Mouse (Mus musculus) neural tube, embryonic 14.5 days (tissue): ENCODE results near the gene Pdxp. TPM values are rescaled to one million over a fixed set of nuclear protein-coding genes. Genes with fewer than 3 reads are reported as not detected.
"Not testable (repeated sequence)": the region's sequence is repeated elsewhere in the genome, so short reads cannot be mapped to it uniquely, and the experiment has no call there.

Experiments used
- ATAC-seq: fragments of 200-750 bp; cut with Nextera tagmentation; 2 replicates; pipeline ENCODE4 v1.8.0; 2017; ENCODE audit warnings: low read depth, mild to moderate bottlenecking, moderate TSS enrichment, moderate library complexity
- H3K27ac ChIP-seq: fragments of 300-500 bp; sonication (generic); 2 replicates; pipeline ENCODE4 v1.5.1; 2014; ENCODE audit warnings: low read depth, mild to moderate bottlenecking, control low read depth, low read length, moderate library complexity, mixed read lengths
- H3K27me3 ChIP-seq: fragments of 300-500 bp; sonication (generic); 2 replicates; pipeline ENCODE4 v1.6.1; 2014; ENCODE audit warnings: low read length; ENCODE audit not compliant: control insufficient read depth, insufficient read depth
- H3K36me3 ChIP-seq: fragments of 300-500 bp; sonication (generic); 2 replicates; pipeline ENCODE4 v1.6.1; 2014; ENCODE audit warnings: low read length, mixed read lengths; ENCODE audit not compliant: control insufficient read depth, insufficient read depth
- H3K4me1 ChIP-seq: fragments of 300-500 bp; sonication (generic); 2 replicates; pipeline ENCODE4 v1.6.1; 2014; ENCODE audit warnings: low read length; ENCODE audit not compliant: control insufficient read depth, insufficient read depth
- H3K4me2 ChIP-seq: fragments of 300-500 bp; sonication (generic); 2 replicates; pipeline ENCODE4 v1.6.1; 2014; ENCODE audit warnings: mild to moderate bottlenecking, low read depth, low read length, control low read depth
- H3K4me3 ChIP-seq: fragments of 300-500 bp; sonication (generic); 2 replicates; pipeline ENCODE4 v1.5.1; 2014; ENCODE audit warnings: low read depth, low read length, control low read depth, mixed read lengths
- H3K9ac ChIP-seq: fragments of 300-500 bp; sonication (generic); replicated peaks from 2 replicates; pipeline ENCODE4 v1.6.1; 2014; ENCODE audit warnings: low read depth, mild to moderate bottlenecking, control low read depth, low read length, mixed read lengths
- H3K9me3 ChIP-seq: fragments of 300-500 bp; sonication (generic); 2 replicates; pipeline ENCODE4 v1.6.1; 2016; ENCODE audit warnings: low read length; ENCODE audit not compliant: control insufficient read depth
- WGBS: fragments of 180-500 bp; shearing (Covaris S2); extraction: QIAGEN DNeasy Blood & Tissue Kit; methylation state at CpG from one replicate; pipeline ENCODE4 v1.1.7; 2014; 5-methylcytosine and 5-hydroxymethylcytosine counted together
- polyA plus RNA-seq: library from polyadenylated mRNA; unstranded; fragments of >200 nt; fragmentation: Nextera tagmentation; extraction: Ambion mirVana; gene quantifications from 2 replicates; pipeline ENCODE4 v1.2.1, GENCODE M21; 2014

Pdxp gene
- polyA plus RNA-seq, 1 experiment from 2014 or later, result 84.7 TPM

DNA sequence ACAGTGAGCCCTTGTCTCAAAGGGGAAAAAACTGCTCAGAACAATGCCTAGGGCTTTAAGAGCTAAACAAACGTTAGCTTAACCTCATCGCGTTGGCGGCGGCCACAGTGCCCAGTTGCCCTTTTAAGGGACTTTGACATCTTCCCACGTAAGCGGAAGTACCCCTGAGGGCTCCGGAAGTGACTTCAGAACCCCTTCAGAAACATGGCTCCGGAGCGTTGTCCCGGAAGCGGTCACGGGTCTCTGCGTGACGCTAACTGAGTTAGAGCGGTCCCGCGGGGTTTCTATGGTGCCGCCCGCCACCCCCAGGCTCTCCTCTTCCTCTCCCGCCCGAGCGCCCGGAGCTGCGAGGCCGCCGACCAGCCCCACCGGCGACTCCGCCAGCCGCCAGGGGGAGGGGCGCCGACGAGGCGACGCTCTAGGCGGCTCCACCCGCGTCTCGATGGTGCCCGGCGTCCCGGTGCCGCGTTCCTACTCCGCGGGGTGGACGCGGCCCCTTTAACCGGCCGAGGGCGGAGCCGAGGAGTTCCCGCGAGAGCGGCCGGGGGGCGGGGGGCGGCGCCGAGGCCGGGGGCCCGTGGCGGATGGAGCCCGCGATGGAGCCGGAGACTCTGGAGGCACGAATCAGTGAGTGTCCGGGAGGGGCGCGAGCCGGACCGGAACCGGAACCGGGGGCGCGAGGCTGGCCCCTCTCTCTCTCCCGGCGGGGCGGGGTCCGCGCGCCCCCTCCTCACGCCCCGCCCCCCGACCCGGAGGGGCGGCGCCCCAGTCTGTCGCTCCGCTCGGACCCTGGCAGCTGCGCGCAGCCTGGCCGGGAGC, 36.5 kb upstream of the Pdxp start, which contains the start of gene Gga1:
Gga1 (plus strand) TSS at position 200 of the 819 bp plus-strand sequence.
- peak; percentile 86 for ATAC-seq
- Histone ChIP-seq H3K36me3 (peaks cover 11% of the 10 kb centered on the region; the same call in 1 of the 2 replicates), H3K4me3 (peak within 1 kb of the TSS; percentile 59), H3K9me3 (no peaks in the 10 kb centered on the region), H3K27ac (peak within 1 kb of the TSS; percentile 99), H3K4me1 (peaks cover 10% of the 10 kb centered on the region), H3K4me2 (peak within 1 kb of the TSS; percentile 89), H3K27me3 (no peaks in the 10 kb centered on the region), H3K9ac (peak within 1 kb of the TSS; percentile 81)
- WGBS, result under 1% methylated on average over 73 of the region's 95 CpGs

DNA sequence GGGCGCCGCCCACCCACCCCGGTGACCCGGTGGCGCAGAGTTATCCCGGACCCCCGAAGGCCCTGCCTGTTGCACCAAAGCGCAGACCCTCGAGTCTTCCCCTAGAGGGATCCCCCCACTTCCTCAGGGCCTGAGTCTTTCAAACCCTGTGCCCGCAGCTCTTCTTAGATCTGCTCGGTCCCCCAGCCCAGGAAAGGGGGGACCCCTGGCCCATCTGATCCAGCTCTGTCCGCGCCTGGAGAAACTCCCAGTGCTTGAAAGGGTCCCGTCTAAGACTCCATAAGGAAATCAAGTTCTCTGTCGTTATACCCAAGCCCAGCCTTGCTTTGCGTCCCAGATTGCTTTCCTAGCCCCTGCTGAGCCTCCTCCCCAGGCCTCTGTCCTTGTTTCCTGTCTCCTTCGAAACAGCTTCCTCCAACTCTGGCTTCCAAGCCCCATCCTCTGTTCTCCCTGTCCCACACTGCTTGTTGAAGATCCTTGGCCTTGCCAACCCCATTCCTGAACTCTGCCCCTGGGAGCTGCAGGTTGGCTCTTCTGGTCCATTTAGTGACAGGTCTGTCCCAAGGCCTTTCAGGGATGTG, 35.8 kb upstream of the Pdxp start:
- H3K27ac ChIP-seq, result peak overlapping the region; percentile 99
- no peak; the same call in 1 of the 2 replicates for ATAC-seq
- H3K4me3 ChIP-seq, result peak overlapping the region; percentile 59

GRCm38 (mm10) chr15:78878792-78879516, 34.8 kb upstream of the Pdxp start:
- not testable (repeated sequence) for H3K4me3 ChIP-seq, H3K27ac ChIP-seq, H3K4me2 ChIP-seq, H3K9me3 ChIP-seq, H3K9ac ChIP-seq, ATAC-seq, H3K27me3 ChIP-seq
- H3K4me1 ChIP-seq, result peaks cover 10% of the 10 kb centered on the region
- 75% methylated on average over 7 of the region's 7 CpGs for WGBS
- H3K36me3 ChIP-seq, result peaks cover 19% of the 10 kb centered on the region

More for the DNA sequence above, 35.8 kb upstream of the Pdxp start:
- Histone ChIP-seq H3K27me3 (no peaks in the 10 kb centered on the region), H3K9ac (peak overlapping the region; percentile 81), H3K4me2 (peak overlapping the region; percentile 89), H3K9me3 (no peaks in the 10 kb centered on the region), H3K4me1 (peaks cover 10% of the 10 kb centered on the region), H3K36me3 (peaks cover 11% of the 10 kb centered on the region; the same call in 1 of the 2 replicates)
- 1% methylated on average over 10 of the region's 17 CpGs for WGBS

GRCm38 (mm10) chr15:78880432-78880831, 33.3 kb upstream of the Pdxp start:
- Histone ChIP-seq H3K27me3 (no peaks in the 10 kb centered on the region), H3K36me3 (peaks cover 29% of the 10 kb centered on the region), H3K9me3 (no peaks in the 10 kb centered on the region), H3K27ac (no peak overlapping the region), H3K9ac (no peak overlapping the region), H3K4me3 (no peak overlapping the region), H3K4me1 (peaks cover 10% of the 10 kb centered on the region), H3K4me2 (no peak overlapping the region)
- WGBS, result 94% methylated on average over 8 of the region's 8 CpGs
- no peak for ATAC-seq

GRCm38 (mm10) chr15:78881828-78882227, 31.9 kb upstream of the Pdxp start:
- WGBS, result 87% methylated on average over 3 of the region's 3 CpGs
- no peak overlapping the region for H3K9ac ChIP-seq
- peaks cover 36% of the 10 kb centered on the region for H3K36me3 ChIP-seq
- peaks cover 4% of the 10 kb centered on the region for H3K4me1 ChIP-seq
- H3K27me3 ChIP-seq, result no peaks in the 10 kb centered on the region
- no peak overlapping the region for H3K27ac ChIP-seq
- H3K4me2 ChIP-seq, result no peak overlapping the region
- no peak overlapping the region for H3K4me3 ChIP-seq
- H3K9me3 ChIP-seq, result no peaks in the 10 kb centered on the region
- no peak for ATAC-seq

- WGBS, result 37% methylated on average over 13 of the region's 13 CpGs
Observed at GRCm38 (mm10) chr15:78889401-78889853, 24.3 kb upstream of the Pdxp start.

DNA sequence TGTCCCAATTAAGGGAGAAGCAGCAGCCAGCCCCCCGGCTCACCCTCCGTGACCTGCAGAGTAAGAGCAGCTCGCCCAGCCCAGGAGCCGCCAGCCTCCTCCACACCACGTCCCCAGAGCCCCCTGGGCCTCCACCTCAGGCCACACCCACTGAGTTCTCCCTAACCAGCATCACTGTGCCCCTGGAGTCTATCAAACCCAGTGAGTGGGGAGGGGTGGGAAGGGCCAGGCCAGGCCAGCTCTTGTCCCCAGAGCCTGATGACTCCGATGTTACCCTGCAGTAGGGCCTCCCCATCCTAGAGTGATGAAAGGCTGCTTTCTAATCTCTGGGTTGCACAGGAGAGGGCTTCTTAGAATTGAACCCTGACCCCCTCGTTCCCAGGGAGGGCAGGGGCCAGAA, 21.3 kb upstream of the Pdxp start:
- Histone ChIP-seq H3K36me3 (peaks cover 42% of the 10 kb centered on the region), H3K4me2 (no peak overlapping the region), H3K4me1 (no peaks in the 10 kb centered on the region), H3K9me3 (no peaks in the 10 kb centered on the region), H3K9ac (no peak overlapping the region), H3K27me3 (no peaks in the 10 kb centered on the region), H3K4me3 (no peak overlapping the region), H3K27ac (no peak overlapping the region)
- 65% methylated on average over 7 of the region's 7 CpGs for whole genome bisulfite sequencing
- ATAC-seq, result no peak

More at GRCm38 (mm10) chr15:78889401-78889853, 24.3 kb upstream of the Pdxp start:
- Histone ChIP-seq H3K36me3 (peaks cover 54% of the 10 kb centered on the region), H3K4me3 (no peak overlapping the region), H3K4me2 (no peak overlapping the region), H3K27ac (no peak overlapping the region), H3K4me1 (no peaks in the 10 kb centered on the region), H3K9me3 (no peaks in the 10 kb centered on the region), H3K27me3 (no peaks in the 10 kb centered on the region), H3K9ac (no peak overlapping the region)
- ATAC-seq, result no peak

DNA sequence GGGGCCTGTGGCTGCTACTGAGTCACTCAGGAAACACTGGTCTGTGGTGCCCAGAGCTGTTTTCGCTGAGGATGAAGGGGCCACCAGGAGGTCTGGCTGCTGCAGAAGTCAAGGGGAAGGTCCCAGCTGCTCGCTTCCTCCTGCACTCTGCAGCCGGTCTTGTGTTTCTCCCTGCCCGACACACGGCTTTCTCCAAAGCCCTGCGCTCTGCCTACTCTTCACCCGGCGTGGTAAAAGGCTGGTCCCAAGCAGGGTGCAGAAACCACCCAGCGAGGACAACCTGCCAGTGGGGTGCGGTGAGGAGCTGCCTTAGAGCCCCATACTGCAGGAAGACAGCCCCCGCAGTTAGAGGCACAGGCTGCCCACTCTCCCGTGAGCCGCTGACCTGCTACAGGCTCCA, 19.0 kb upstream of the Pdxp start:
- Histone ChIP-seq H3K4me1 (no peaks in the 10 kb centered on the region), H3K36me3 (peaks cover 34% of the 10 kb centered on the region), H3K27ac (0 out of 2 replicates have a peak overlapping the region, but pooled peaks have one; percentile 10), H3K4me3 (no peak overlapping the region), H3K9me3 (no peaks in the 10 kb centered on the region), H3K4me2 (no peak overlapping the region), H3K9ac (no peak overlapping the region), H3K27me3 (no peaks in the 10 kb centered on the region)
- ATAC-seq, result no peak
- WGBS, result 79% methylated on average over 13 of the region's 13 CpGs
